Mouse (Mus musculus) gastrocnemius, adult 2 months (tissue): Measurements from ENCODE around the gene Arx. TPM values are rescaled to one million over a fixed set of nuclear protein-coding genes. Genes with fewer than 3 reads are reported as not detected.

Experiments used
- DNase-seq: peaks from one replicate; pipeline ENCODE4 v3.0.0; 2022
- H3K27ac ChIP-seq: fragments of 200-600 bp; 2 replicates; pipeline ENCODE4 v1.8.1; 2022; ENCODE audit warnings: mild to moderate bottlenecking
- H3K4me3 ChIP-seq: fragments of 200-600 bp; 2 replicates; pipeline ENCODE4 v1.8.1; 2022; ENCODE audit warnings: mild to moderate bottlenecking, moderate library complexity
- CTCF ChIP-seq: fragments of 200-600 bp; IDR thresholded peaks from 2 replicates; pipeline ENCODE4 v1.8.1; 2022; ENCODE audit warnings: antibody characterized with exemption, mild to moderate bottlenecking, moderate library complexity
- intact Hi-C: fragments of 180-260 bp; cut with DNase I; formaldehyde crosslinking; loops from one replicate; pipeline ENCODE4 v1.15.1; 2025
- long read RNA-seq, 2 experiments: library from polyadenylated mRNA; stranded (forward); transcript quantifications; one replicate each; pipeline ENCODE4 v2.0.0; 2021
- total RNA-seq, 2 experiments: library from RNA; stranded (reverse); gene quantifications; 2 replicates each; pipeline ENCODE4 v1.2.3; 2021

Arx gene
- total RNA-seq = under 1 TPM; 0.20 to 0.25 TPM
- long read RNA-seq, experiment 1, partial matches to known transcripts = 0 of 1 reads
- long read RNA-seq, experiment 1, other reads (novel, unspliced or antisense) = 1 of 1 reads
- long read RNA-seq, experiment 2 = 0 reads

- peak within 1 kb of the TSS; percentile 6; the same call in 1 of the 2 replicates for H3K4me3 ChIP-seq
- DNase-seq = peak; percentile 67
- H3K27ac ChIP-seq = no peak within 1 kb of the TSS
- TF ChIP-seq CTCF = no peak
- intact Hi-C loops = loop anchor here (5.0 to 10.0 kb wide), 2 partner anchors 178 to 606 kb away; no protein-coding TSS in a partner anchor
These were observed at the start of gene Arx for GRCm38 (mm10) chrX:93286291-93286893. TSS of gene Arx (plus strand) at chrX:93286445.

DNA sequence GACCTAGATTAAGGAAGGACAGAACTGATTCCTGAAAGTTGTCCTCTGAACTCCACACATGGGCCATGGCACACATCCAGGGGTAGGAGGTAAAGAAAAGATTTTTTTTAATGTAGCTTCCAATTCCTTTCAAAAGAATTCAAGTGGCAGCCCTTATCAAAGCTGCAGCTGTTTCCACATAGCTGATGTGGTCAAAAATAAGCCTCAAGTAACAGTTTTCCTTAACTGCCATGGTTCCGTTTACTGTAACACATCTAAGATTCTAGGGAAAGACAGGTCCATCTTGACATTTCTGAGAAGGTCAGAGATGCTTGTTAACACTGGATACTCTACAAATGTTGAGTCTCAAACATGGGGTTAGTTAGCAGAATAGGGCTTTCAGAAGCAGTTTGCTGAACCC is 34.9 kb upstream of the Arx start:
- intact Hi-C loops = no loop called here
- DNase-seq = no peak
- Histone ChIP-seq H3K27ac (no peak overlapping the region), H3K4me3 (no peak overlapping the region)
- TF ChIP-seq CTCF = no peak

DNA sequence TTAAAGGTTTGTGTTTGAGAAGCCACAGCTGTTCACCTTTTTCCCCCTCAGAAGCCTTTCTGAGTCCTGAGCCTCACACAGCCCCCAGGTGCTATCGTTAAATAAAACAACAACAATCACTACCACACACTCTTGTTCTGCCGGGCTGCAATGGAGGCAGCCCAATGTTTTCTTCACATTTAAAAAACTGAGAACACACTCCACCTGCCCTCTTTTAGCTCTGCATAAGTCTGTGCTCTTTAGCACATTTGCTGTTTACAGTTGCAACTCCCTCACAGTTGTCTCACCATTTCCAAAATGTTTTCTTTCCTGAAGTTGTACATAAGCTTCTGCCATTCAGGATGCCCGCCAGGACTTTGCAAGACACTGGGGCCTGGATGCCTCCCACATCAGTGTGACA is 10.6 kb upstream of the Arx start:
- Histone ChIP-seq H3K27ac (no peak overlapping the region), H3K4me3 (no peak overlapping the region)
- no peak for TF ChIP-seq CTCF
- no peak for DNase-seq
- intact Hi-C loops = no loop called here

GRCm38 (mm10) chrX:93279940-93280339 is 6.3 kb upstream of the Arx start:
- intact Hi-C loops = loop anchor here (10.0 kb wide), 1 partner anchor 185 kb away; no protein-coding TSS in a partner anchor
- DNase-seq = no peak
- H3K27ac ChIP-seq = no peak overlapping the region
- TF ChIP-seq CTCF = no peak
- no peak overlapping the region for H3K4me3 ChIP-seq

DNA sequence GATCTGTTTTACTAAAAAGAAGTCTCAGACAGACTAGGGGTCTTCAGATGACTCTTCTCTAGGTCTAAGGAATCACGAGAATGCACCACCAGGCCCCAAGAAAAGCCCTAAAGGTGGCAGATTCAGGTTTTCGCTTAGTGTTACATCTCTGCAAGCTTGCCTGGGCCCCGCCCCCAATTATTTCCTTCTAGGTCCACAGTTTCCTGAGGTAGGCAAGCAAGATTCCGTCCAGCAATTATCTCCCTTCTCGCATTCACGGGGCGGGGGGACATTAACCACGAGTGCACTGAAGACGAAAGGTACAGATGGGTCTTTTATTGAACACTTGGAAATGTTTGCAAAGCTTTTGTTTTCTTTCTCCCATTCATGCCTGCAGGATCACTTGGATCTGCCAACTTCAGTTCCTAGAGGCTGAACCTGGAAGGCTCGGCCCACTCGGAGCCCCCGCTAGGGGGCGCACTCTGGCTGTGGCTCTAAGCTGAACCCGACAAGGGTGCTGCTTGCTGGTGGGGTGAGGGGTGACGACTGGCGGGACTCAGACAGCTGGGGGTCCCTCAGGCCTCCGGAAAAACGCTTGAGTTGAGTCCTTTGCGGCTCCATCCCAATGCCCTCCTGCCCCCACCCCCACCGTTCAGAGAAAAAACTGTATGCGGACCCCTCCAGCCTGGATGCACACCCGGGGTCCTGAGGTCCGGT is 5.1 kb upstream of the Arx start:
- intact Hi-C loops = loop anchor here (10.0 kb wide), 1 partner anchor 184 kb away; no protein-coding TSS in a partner anchor
- H3K27ac ChIP-seq = no peak overlapping the region
- no peak overlapping the region for H3K4me3 ChIP-seq
- peak; percentile 72 for TF ChIP-seq CTCF
- DNase-seq = peak; percentile 69

- Histone ChIP-seq H3K4me3 (no peak overlapping the region), H3K27ac (no peak overlapping the region)
- intact Hi-C loops = loop anchor here (10.0 kb wide), 1 partner anchor 183 kb away; no protein-coding TSS in a partner anchor
- DNase-seq = no peak
- TF ChIP-seq CTCF = no peak
These were observed 4.5 kb upstream of the Arx start for GRCm38 (mm10) chrX:93281756-93282155.

- TF ChIP-seq CTCF = no peak
- intact Hi-C loops = loop anchor here (5.0 to 10.0 kb wide), 2 partner anchors 180 to 607 kb away; no protein-coding TSS in a partner anchor
These were observed 1.2 kb upstream of the Arx start for GRCm38 (mm10) chrX:93285091-93285490.

DNA sequence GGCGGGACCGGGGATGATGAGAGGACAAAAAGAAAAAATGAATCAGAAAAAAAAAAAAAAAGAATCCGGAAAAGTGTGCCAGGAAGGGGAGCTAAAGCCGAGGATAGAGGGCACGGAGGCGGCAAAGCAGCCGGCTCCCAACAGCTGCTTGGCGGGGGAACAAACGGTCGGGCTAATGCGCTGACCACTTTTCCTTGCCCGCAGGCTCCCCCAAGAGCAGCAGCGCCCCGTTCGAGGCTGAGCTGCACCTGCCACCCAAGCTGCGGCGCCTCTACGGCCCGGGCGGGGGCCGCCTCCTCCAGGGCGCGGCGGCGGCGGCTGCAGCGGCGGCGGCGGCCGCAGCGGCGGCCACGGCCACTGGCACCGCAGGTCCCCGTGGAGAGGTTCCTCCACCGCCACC is 2.1 kb downstream of the Arx start:
- TF ChIP-seq CTCF = no peak
- DNase-seq = no peak
- intact Hi-C loops = loop anchor here (5.0 to 10.0 kb wide), 2 partner anchors 176 to 604 kb away; no protein-coding TSS in a partner anchor
- peak overlapping the region; percentile 67 for H3K4me3 ChIP-seq
- H3K27ac ChIP-seq = no peak overlapping the region

More at GRCm38 (mm10) chrX:93285091-93285490, 1.2 kb upstream of the Arx start:
- H3K4me3 ChIP-seq = no peak overlapping the region
- H3K27ac ChIP-seq = no peak overlapping the region
- DNase-seq = no peak

DNA sequence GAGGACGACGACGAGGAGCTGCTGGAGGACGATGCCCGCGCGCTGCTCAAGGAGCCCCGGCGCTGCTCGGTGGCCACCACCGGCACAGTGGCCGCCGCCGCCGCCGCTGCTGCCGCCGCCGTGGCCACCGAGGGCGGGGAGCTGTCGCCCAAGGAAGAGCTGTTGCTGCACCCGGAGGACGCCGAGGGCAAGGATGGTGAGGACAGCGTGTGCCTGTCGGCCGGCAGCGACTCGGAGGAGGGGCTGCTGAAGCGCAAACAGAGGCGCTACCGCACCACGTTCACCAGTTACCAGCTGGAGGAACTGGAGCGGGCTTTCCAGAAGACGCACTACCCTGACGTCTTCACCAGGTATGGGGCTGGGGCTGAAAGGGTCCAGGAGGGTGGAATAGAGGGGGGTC is 2.8 kb downstream of the Arx start:
- H3K4me3 ChIP-seq = peak overlapping the region; percentile 67

DNA sequence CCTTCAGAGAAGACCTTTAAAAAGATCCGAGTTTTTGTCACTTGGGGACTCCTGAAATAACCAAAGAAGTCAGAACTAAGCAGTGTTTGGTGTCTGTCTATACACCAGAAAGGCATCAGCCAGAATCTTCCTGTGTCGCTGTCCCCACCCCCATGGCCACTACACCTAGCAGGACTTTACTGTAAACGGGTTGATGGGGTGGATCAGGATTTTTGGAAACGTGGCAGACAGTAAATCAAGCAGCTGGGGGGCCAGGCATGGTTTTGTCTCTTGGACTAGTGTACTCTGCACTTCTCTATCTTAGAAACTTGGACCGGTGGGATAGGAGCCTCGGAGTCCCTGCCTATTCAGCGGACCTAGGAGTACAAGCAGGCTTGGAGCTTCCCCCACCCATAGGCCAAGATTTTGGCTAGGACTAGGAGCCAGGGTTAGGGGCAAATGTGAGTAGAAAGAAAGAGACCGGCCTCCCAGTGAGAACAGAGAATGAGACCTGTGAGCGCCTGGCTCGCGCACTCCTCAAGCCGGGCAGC is 3.7 kb downstream of the Arx start:
- peak overlapping the region; percentile 67 for H3K4me3 ChIP-seq
- H3K27ac ChIP-seq = no peak overlapping the region
- no peak for DNase-seq
- TF ChIP-seq CTCF = no peak
- intact Hi-C loops = loop anchor here (5.0 to 10.0 kb wide), 3 partner anchors 175 to 922 kb away; partner anchors contain the start of gene Eif2s3x

More for the DNA sequence above, 2.8 kb downstream of the Arx start:
- no peak for TF ChIP-seq CTCF
- DNase-seq = no peak
- intact Hi-C loops = loop anchor here (5.0 to 10.0 kb wide), 2 partner anchors 176 to 603 kb away; no protein-coding TSS in a partner anchor
- H3K27ac ChIP-seq = no peak overlapping the region

GRCm38 (mm10) chrX:93292031-93292430 is 5.8 kb downstream of the Arx start:
- no peak overlapping the region for H3K4me3 ChIP-seq
- no peak for DNase-seq
- no peak for TF ChIP-seq CTCF
- intact Hi-C loops = loop anchor here (5.0 kb wide), 1 partner anchor 920 kb away; the partner anchor contains the start of gene Eif2s3x
- no peak overlapping the region for H3K27ac ChIP-seq

DNA sequence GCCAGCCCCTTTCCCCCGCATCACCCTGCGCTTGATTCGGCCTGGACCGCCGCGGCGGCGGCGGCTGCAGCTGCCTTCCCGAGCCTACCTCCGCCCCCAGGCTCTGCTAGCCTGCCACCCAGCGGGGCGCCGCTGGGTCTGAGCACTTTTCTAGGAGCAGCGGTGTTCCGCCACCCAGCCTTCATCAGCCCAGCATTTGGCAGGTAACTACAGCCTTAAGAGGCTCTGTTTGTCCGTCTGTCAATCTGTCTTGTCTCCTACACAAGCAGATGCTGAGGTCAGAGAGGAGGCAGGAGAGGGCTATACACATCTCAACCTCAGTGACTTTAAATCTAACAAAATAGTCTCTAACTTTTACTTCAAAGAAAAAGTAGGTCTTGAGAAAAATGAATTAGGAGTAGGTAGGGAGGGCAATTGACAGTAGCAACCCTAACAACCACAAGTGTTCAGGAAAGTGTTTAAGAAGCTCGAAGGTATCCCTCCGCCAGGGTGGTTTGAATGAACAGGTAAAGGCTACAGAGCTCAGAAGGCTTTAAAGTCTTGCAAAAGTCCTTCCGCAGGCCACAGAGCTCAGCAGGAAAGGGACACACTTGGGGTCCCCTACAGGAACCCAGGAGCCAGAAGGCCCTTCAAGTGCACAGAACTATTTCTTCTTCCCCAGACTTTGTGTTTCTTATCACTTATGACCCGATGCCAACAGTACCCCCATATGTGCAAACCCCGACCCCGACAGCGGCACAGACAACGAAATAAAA is 8.7 kb downstream of the Arx start:
- no peak for TF ChIP-seq CTCF
- Histone ChIP-seq H3K27ac (no peak overlapping the region), H3K4me3 (no peak overlapping the region)
- intact Hi-C loops = loop anchor here (5.0 kb wide), 1 partner anchor 917 kb away; the partner anchor contains the start of gene Eif2s3x
- no peak for DNase-seq
